21 mouse cellular contexts compared by ENCODE assay signal in the genomic region with DNA sequence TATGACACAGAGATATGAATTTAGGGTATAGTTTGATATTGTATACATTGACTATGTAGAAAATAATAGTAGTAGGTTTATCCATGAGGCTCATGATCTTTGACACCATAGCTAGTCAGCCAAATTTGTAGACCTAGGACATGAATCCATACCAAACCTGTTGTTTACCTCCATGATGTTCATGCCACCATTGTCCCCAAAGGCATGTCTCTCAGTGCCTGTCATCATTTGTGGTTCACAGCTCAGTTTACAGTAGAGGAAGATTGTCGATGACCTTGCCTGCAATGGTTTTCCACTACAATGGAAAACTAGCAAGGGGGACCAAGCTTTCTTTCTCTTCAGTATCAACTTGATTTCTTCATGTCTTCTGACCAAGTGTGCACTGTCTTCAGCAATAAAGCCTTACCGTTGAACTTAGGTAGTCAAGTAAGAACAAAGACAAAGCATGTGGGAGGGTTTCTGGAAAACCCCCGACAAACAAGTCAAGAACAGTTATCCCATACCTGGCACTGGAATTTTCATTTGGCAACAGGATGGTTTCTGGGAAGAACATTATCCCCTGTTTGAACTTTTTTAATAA.
A peak's percentile ranks its signal among the peaks of the same experiment; 100 is the strongest.
DNase-seq lines count a peak whose midpoint lies in the region; ATAC-seq and TF ChIP-seq lines count a peak whose summit lies in the region.
"Had no signal": no experiment of that assay in that cellular context is flagged by ENCODE, and none has a peak within 500 bp of the region (broad histone marks: within the 10 kb centered on the region; RNA-seq: fewer than 3 reads in every experiment).

No protein-coding gene starts in this region.

- H3K27me3 ChIP-seq in midbrain, embryonic 14.5 days (ENCODE audit: control insufficient read depth, insufficient read depth, low read length) = no peaks in the 10 kb centered on the region
- no peaks in the 10 kb centered on the region for H3K27me3 ChIP-seq in midbrain, postnatal 0 days (ENCODE audit: insufficient read depth, low read length)
- H3K27me3 ChIP-seq: CH12.LX; lung, embryonic 15.5 days; megakaryocyte, embryonic 14.5 days; neural tube, embryonic 12.5 days had no signal

- no peaks in the 10 kb centered on the region for H3K4me1 ChIP-seq in midbrain, embryonic 14.5 days (ENCODE audit: control insufficient read depth, insufficient read depth, low read length)
- H3K4me1 ChIP-seq in midbrain, postnatal 0 days (ENCODE audit: insufficient read depth, low read length) = no peaks in the 10 kb centered on the region
- H3K4me1 ChIP-seq: lung, embryonic 15.5 days; neural tube, embryonic 12.5 days had no signal

- 97% methylated on average over 3 of the region's 3 CpGs for WGBS in midbrain, embryonic 14.5 days
- 91% methylated on average over 3 of the region's 3 CpGs for WGBS in midbrain, postnatal 0 days

- H3K9me3 ChIP-seq in midbrain, embryonic 14.5 days (ENCODE audit: control insufficient read depth, low read length) = no peaks in the 10 kb centered on the region
- no peaks in the 10 kb centered on the region for H3K9me3 ChIP-seq in midbrain, postnatal 0 days (ENCODE audit: low read length)
- H3K9me3 ChIP-seq: lung, embryonic 15.5 days; megakaryocyte, embryonic 14.5 days; neural tube, embryonic 12.5 days had no signal

- no peak for TF ChIP-seq CTCF in midbrain, postnatal 0 days (IDR thresholded peaks at IDR 0.05)
- no peak for TF ChIP-seq CTCF in layer of hippocampus, adult 2 months (conservative IDR thresholded peaks at IDR 0.05)

- H3K4me3 ChIP-seq in midbrain, embryonic 14.5 days (replicated peaks; ENCODE audit: low read depth, low read length) = no peak overlapping the region
- H3K4me3 ChIP-seq in midbrain, postnatal 0 days (ENCODE audit: low read depth, low read length) = no peak overlapping the region
- H3K4me3 ChIP-seq in layer of hippocampus, adult 2 months = no peak overlapping the region
- H3K4me3 ChIP-seq: left cerebral cortex, adult 2 months; lung, embryonic 15.5 days; megakaryocyte, embryonic 14.5 days; neural tube, embryonic 12.5 days had no signal

- H3K9ac ChIP-seq in midbrain, embryonic 14.5 days (replicated peaks; ENCODE audit: low read length) = no peak overlapping the region
- no peak overlapping the region for H3K9ac ChIP-seq in midbrain, postnatal 0 days (replicated peaks; ENCODE audit: low read length, poor library complexity, severe bottlenecking)
- H3K9ac ChIP-seq: hindbrain, embryonic 14.5 days; lung, embryonic 15.5 days; neural tube, embryonic 12.5 days had no signal

- H3K4me2 ChIP-seq in midbrain, embryonic 14.5 days (ENCODE audit: low read length) = no peak overlapping the region
- no peak overlapping the region for H3K4me2 ChIP-seq in midbrain, postnatal 0 days (ENCODE audit: low read depth, low read length, poor library complexity, severe bottlenecking)
- H3K4me2 ChIP-seq: hindbrain, embryonic 14.5 days; lung, embryonic 15.5 days; neural tube, embryonic 12.5 days had no signal

- ATAC-seq in midbrain, embryonic 14.5 days (ENCODE audit: low FRiP score, low TSS enrichment) = no peak
- ATAC-seq in midbrain, postnatal 0 days (ENCODE audit: low FRiP score) = no peak
- ATAC-seq in hematopoietic stem cell, adult 5-6 weeks (replicated peaks in 1 of 2; ENCODE audit: insufficient read depth in 1 of 2, low FRiP score in 2 of 2, low TSS enrichment in 1 of 2, low read depth in 1 of 2, poor library complexity in 2 of 2, severe bottlenecking in 2 of 2) = peak; percentile 65 to 66; a peak in 3 of 4 replicates
- no peak; the same call in 1 of the 2 replicates for ATAC-seq in granulocyte monocyte progenitor cell, adult 5-6 weeks (replicated peaks; ENCODE audit: poor library complexity, severe bottlenecking)
- ATAC-seq: forebrain, embryonic 14.5 days; intestine, postnatal 0 days had no signal

- peak; percentile 12 for DNase-seq in midbrain, embryonic 14.5 days
- no peak for DNase-seq in midbrain, postnatal 0 days (ENCODE audit: low spot score)
- DNase-seq in c-Kit-negative CD71-positive TER-119-positive erythroid progenitor cells, embryonic 14.5 days (ENCODE audit: low read depth, low spot score) = peak; percentile 24
- peak; percentile 4 for DNase-seq in naive thymus-derived CD4-positive, alpha-beta T cell, adult 2 months (ENCODE audit: low read depth)
- no peak for DNase-seq in layer of hippocampus, adult 2 months (ENCODE audit: low spot score in 2 of 2)
- DNase-seq in left cerebral cortex, adult 9 months (ENCODE audit: low spot score in 2 of 2) = no peak
- DNase-seq: adrenal gland, postnatal 25 days; cerebellum, postnatal 14 days; heart, adult 18-20 months; thymus, postnatal 25 days had no signal

- no peaks in the 10 kb centered on the region for H3K36me3 ChIP-seq in midbrain, embryonic 14.5 days (ENCODE audit: control insufficient read depth, insufficient read depth, low read length)
- H3K36me3 ChIP-seq in midbrain, postnatal 0 days (ENCODE audit: insufficient read depth, low read length) = no peaks in the 10 kb centered on the region
- H3K36me3 ChIP-seq: lung, embryonic 15.5 days; neural tube, embryonic 12.5 days had no signal

- no peak overlapping the region for H3K27ac ChIP-seq in midbrain, embryonic 14.5 days (replicated peaks; ENCODE audit: low read depth, low read length)
- H3K27ac ChIP-seq in midbrain, postnatal 0 days (ENCODE audit: low read depth, low read length) = no peak overlapping the region
- no peak overlapping the region for H3K27ac ChIP-seq in layer of hippocampus, adult 2 months
- H3K27ac ChIP-seq: hindbrain, embryonic 14.5 days; kidney, postnatal 0 days; left cerebral cortex, adult 2 months; lung, embryonic 15.5 days; neural tube, embryonic 12.5 days had no signal

Comparison
In these comparisons a context has a peak if more than half of its experiments do, and no peak if none do; other contexts are left out.
1. DNase-seq: peak in midbrain, embryonic 14.5 days (single experiment), c-Kit-negative CD71-positive TER-119-positive erythroid progenitor cells, embryonic 14.5 days (single experiment) and naive thymus-derived CD4-positive, alpha-beta T cell, adult 2 months (single experiment); none in midbrain, postnatal 0 days (single experiment), layer of hippocampus, adult 2 months (0 of 2) and left cerebral cortex, adult 9 months (0 of 2).
2. ATAC-seq: peak in hematopoietic stem cell, adult 5-6 weeks (2 of 2); none in midbrain, embryonic 14.5 days (single experiment), midbrain, postnatal 0 days (single experiment) and granulocyte monocyte progenitor cell, adult 5-6 weeks (single experiment).